Mouse (Mus musculus): Measurements from ENCODE around the gene Tmem19. TPM values are rescaled to one million over a fixed set of nuclear protein-coding genes. Genes with fewer than 3 reads are reported as not detected.

The Tmem19 gene
- polyA plus RNA-seq, 1 experiment from 2014 or later: 34.2 TPM

DNA sequence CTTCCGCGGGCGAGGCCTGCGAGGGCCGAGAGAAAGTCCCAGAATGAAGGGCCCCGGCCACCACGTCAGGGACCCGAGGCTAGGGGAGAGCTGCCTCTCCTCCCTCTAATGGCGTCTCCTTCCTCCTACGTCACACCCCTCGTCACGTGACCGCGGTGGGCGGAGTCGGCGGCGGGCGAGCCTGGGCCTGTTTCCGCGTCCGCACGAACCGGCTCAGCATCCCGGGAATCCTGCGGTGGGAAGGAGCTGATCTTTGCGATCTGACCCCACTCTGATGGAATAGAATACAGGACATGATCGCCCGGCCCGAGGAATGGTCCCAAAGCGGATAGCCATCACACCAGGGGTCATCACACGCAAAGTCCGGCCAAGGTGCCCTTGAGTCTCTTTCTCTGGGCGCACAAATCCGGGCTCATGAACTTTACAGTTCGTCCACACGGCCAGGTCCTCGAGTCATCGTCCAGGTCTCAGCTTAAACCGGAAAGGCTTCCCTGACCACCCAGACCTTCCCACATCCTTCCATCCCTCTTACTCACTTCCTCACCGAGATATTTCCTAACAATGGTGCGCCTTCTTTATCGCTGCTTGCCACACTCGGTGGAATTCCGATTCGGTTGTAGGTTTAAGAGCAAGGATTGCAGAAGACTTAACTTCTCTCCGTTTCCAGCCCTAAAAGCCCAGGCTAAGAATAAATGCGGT is 46.7 kb downstream of the Tmem19 start, which contains the start of gene Rab21:
Gene Rab21 (minus strand): TSS at position 122 of the 699 bp plus-strand sequence.
- no peaks in the 10 kb centered on the region for H3K27me3 ChIP-seq
- under 1% methylated on average over 44 of the region's 48 CpGs for WGBS
- H3K36me3 ChIP-seq: no peaks in the 10 kb centered on the region
- H3K9ac ChIP-seq: peak within 1 kb of the TSS; percentile 92
- peak within 1 kb of the TSS; percentile 96 for H3K27ac ChIP-seq
- no peaks in the 10 kb centered on the region for H3K9me3 ChIP-seq (replicated peaks)
- H3K4me3 ChIP-seq (replicated peaks): peak within 1 kb of the TSS; percentile 80
- ATAC-seq (replicated peaks; ENCODE audit: low FRiP score): peak; percentile 91
- H3K4me2 ChIP-seq: peak within 1 kb of the TSS; percentile 73
- peaks cover 42% of the 10 kb centered on the region for H3K4me1 ChIP-seq

DNA sequence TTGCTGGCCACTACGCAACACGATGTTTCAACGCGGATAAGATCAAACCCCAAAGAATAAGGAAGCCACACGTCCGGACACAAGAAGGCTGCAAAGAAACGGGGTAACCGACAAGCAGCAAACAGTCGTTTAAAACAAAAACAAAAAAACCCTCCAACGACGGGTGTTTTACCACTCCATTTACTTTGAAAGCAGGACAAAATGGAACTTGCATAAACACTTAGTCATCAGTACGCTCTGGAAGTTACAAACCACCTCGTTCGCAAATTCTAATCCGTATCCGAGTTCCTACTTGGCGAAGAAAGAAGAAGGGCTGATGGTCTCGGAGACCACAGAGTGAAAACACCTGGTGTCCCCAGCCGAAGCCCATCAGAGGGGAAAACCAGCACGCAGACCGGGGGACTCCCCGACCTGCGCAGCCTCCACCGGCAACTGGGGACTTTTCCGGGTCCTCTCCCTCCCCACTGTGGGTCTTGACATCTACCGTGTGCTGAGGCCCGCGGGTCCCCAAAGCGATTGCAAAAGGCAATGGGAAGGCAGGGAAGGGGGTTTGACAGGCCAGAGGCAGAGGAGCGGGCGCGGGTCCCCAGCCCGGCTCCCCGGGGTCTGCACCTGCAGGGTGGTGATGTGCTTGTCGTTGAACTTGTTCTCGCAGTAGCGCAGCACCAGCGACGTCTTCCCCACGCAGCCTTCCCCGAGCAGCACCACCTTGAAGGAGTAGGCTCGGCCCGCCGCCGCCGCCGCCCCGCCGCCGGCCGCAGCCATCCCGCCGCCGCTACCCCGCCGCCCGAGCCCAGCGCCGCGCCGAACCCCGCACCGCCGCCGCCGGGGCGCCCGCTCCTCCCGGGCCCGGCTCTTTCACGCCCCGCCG is 47.5 kb downstream of the Tmem19 start:
- peak overlapping the region; percentile 92 for H3K9ac ChIP-seq
- H3K27me3 ChIP-seq: no peaks in the 10 kb centered on the region
- peak overlapping the region; percentile 80 for H3K4me3 ChIP-seq (replicated peaks)
- H3K9me3 ChIP-seq (replicated peaks): no peaks in the 10 kb centered on the region
- peaks cover 42% of the 10 kb centered on the region for H3K4me1 ChIP-seq
- peak overlapping the region; percentile 73 for H3K4me2 ChIP-seq
- WGBS: under 1% methylated on average over 40 of the region's 73 CpGs
- H3K27ac ChIP-seq: peak overlapping the region; percentile 96
- no peaks in the 10 kb centered on the region for H3K36me3 ChIP-seq
- peak; percentile 52 for ATAC-seq (replicated peaks; ENCODE audit: low FRiP score)

DNA sequence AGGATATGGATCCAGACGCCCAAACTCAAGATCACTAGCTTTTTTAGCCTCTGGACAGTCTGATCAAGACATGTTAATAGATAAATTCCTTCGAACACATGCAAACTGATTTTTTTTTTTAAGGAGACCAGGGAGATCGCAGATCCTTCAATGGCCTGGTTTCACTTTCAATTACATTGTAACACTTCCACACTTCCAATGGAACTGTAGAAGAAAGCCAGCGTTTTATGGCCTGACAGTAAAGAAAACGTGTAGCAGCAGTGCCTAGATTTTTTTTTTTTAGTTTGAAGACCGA is 48.1 kb downstream of the Tmem19 start:
- no peak for ATAC-seq (replicated peaks; ENCODE audit: low FRiP score)
- H3K27me3 ChIP-seq: no peaks in the 10 kb centered on the region
- H3K27ac ChIP-seq: peak overlapping the region; percentile 82; the same call in 1 of the 2 replicates
- peak overlapping the region; percentile 73 for H3K4me2 ChIP-seq
- H3K9ac ChIP-seq: peak overlapping the region; percentile 92
- peak overlapping the region; percentile 80 for H3K4me3 ChIP-seq (replicated peaks)
- peaks cover 43% of the 10 kb centered on the region for H3K4me1 ChIP-seq
- no peaks in the 10 kb centered on the region for H3K9me3 ChIP-seq (replicated peaks)
- H3K36me3 ChIP-seq: no peaks in the 10 kb centered on the region
- 12% methylated on average over 6 of the region's 6 CpGs for WGBS

DNA sequence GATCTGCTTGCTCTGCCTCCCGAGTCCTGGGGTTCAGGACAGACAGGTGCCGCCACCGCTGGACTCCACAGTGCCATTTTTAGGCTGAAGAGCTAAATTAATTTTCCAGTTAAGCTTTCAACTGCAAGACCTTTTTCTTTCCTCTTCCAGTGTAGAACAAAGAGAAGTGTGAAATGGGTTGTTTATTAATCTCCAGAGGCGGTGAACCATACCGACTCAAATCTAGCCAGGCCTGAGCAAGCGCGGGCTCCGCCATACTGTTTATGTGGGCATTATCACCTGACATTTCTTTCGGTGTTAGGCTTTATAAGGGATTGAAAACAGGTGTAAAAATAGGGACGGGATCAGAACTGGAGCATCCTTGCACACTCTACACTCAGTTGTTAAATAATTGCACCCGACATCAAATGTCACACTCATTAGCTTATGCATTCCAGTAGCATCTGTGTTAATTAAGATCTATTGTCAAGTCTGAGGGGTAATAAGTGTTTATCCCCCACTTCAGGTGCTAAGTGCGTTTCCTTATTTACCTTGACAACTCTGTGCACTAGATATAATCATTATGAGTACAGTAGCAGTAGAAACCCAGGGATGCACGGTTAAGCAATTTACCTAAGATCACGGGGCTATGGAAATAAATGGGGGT is 48.5 kb downstream of the Tmem19 start:
- 0 out of 2 replicates have a peak, but pooled peaks have one; percentile 7 for ATAC-seq (replicated peaks; ENCODE audit: low FRiP score)
- H3K9me3 ChIP-seq (replicated peaks): no peaks in the 10 kb centered on the region
- H3K4me2 ChIP-seq: peak overlapping the region; percentile 73
- peaks cover 46% of the 10 kb centered on the region for H3K4me1 ChIP-seq
- 56% methylated on average over 14 of the region's 14 CpGs for WGBS
- peak overlapping the region; percentile 80 for H3K4me3 ChIP-seq (replicated peaks)
- H3K27me3 ChIP-seq: no peaks in the 10 kb centered on the region
- H3K9ac ChIP-seq: peak overlapping the region; percentile 92
- H3K36me3 ChIP-seq: no peaks in the 10 kb centered on the region
- peak overlapping the region; percentile 82 for H3K27ac ChIP-seq

DNA sequence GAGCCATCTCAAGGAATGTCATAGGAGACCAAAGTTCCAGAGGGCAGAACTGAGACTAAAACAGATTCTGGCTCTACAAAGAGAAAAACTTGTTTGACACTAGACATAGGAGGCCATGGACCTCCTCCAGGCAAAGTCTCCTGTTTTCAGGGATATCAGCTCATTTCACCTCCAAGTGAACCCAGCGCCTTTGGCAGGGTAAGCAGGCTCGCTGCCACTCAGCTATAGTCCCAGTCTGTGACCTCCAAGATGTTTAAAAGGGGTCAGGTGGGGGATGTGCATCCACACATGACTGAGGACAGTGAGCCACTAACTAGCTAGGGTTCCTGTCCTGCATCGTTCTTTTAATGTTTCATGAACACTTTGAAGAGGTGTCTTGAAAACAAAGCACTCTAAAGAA is 49.6 kb downstream of the Tmem19 start:
- Histone ChIP-seq H3K36me3 (no peaks in the 10 kb centered on the region), H3K9ac (no peak overlapping the region), H3K4me1 (peaks cover 48% of the 10 kb centered on the region), H3K9me3 (replicated peaks) (no peaks in the 10 kb centered on the region), H3K4me2 (peak overlapping the region; percentile 73), H3K27ac (peak overlapping the region; percentile 82), H3K4me3 (replicated peaks) (peak overlapping the region; percentile 80; the same call in 1 of the 2 replicates), H3K27me3 (no peaks in the 10 kb centered on the region)
- ATAC-seq (replicated peaks; ENCODE audit: low FRiP score): peak; percentile 24; the same call in 1 of the 2 replicates
- WGBS: 20% methylated on average over 3 of the region's 3 CpGs

DNA sequence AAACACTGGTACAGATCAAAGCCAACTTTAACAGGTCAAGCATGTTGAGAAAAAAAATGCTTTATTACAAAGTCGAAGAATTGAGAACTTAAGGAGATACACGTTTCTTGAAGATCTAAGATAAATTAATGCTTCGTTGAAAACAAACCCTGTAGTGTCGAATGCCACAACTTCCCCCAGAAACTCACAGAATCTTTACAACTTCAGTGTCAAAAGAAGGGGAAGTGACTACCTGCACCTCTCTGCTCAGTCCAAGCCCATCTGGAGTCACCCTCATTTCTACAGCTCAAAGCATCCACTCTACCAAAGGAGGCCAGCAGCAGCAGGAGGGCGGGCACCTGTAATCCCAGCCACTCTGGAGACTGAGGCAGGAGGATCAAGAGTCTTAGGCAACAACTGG is 50.1 kb downstream of the Tmem19 start:
- Histone ChIP-seq H3K4me1 (peaks cover 48% of the 10 kb centered on the region), H3K4me3 (replicated peaks) (no peak overlapping the region), H3K9me3 (replicated peaks) (no peaks in the 10 kb centered on the region), H3K4me2 (peak overlapping the region; percentile 73), H3K9ac (no peak overlapping the region), H3K27me3 (no peaks in the 10 kb centered on the region), H3K36me3 (no peaks in the 10 kb centered on the region), H3K27ac (peak overlapping the region; percentile 82)
- 62% methylated on average over 5 of the region's 5 CpGs for WGBS
- ATAC-seq (replicated peaks; ENCODE audit: low FRiP score): no peak

DNA sequence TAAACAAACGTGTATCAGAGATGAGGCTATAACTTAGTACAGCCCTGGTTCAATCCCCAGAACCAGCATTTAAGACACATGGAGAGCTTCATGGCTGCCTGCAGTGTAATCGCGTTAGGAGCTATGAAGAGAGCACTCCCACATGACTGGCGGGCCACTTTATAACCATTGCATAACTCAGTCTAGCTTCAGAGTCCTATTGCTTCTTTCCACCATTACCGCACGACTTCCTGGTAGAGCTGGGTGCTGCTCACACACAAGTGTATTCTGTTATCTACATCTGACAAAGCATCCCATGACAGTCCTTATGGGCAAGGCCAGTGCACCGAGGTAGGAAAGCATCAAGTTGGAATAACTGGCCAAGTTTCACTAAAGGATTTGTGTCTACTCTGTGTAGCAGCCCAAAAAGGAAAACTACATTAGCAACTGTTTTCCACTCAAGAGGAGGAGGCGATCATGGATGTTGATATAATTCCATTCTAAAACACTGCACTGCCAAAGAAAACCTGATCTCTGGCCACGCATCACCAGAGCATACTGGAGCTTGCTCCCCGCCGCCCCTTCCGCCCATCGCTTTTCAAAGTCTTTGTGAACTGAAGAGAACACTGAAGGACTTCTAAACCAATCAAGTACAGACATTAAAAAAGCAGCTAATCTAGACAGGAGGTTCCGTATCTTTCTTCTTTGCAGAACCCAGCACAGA is 50.9 kb downstream of the Tmem19 start:
- 79% methylated on average over 14 of the region's 14 CpGs for WGBS
- no peak for ATAC-seq (replicated peaks; ENCODE audit: low FRiP score)
- H3K4me2 ChIP-seq: no peak overlapping the region
- 0 out of 2 replicates have a peak overlapping the region, but pooled peaks have one; percentile 48 for H3K27ac ChIP-seq
- peaks cover 47% of the 10 kb centered on the region for H3K4me1 ChIP-seq
- no peaks in the 10 kb centered on the region for H3K27me3 ChIP-seq
- H3K36me3 ChIP-seq: no peaks in the 10 kb centered on the region
- no peak overlapping the region for H3K4me3 ChIP-seq (replicated peaks)
- H3K9ac ChIP-seq: no peak overlapping the region
- no peaks in the 10 kb centered on the region for H3K9me3 ChIP-seq (replicated peaks)

DNA sequence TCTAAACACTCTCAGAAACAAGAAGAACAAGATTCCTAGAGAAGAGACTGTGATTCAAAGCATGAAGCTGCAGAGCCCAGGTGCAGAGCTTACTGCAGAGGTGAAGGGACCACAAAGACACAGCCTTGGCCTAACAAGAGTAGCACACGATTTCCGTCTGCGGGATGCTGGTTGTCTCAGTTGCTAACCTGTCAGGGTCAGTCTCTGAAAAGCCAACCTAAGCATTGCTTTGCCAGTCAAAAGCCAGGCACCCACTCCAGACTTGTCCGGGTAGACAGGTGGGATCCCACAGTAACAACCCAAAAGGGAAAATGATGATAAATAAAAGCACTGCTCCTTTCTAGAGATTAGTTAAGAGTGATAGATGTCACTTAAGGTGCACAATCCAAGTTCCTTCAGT is 53.1 kb downstream of the Tmem19 start:
- H3K9me3 ChIP-seq (replicated peaks): no peaks in the 10 kb centered on the region
- no peak overlapping the region for H3K9ac ChIP-seq
- no peaks in the 10 kb centered on the region for H3K27me3 ChIP-seq
- H3K4me1 ChIP-seq: peaks cover 45% of the 10 kb centered on the region
- no peaks in the 10 kb centered on the region; the same call in 1 of the 2 replicates for H3K36me3 ChIP-seq
- H3K4me3 ChIP-seq (replicated peaks): no peak overlapping the region
- WGBS: 89% methylated on average over 4 of the region's 4 CpGs
- no peak overlapping the region for H3K27ac ChIP-seq
- H3K4me2 ChIP-seq: no peak overlapping the region
- ATAC-seq (replicated peaks; ENCODE audit: low FRiP score): no peak

DNA sequence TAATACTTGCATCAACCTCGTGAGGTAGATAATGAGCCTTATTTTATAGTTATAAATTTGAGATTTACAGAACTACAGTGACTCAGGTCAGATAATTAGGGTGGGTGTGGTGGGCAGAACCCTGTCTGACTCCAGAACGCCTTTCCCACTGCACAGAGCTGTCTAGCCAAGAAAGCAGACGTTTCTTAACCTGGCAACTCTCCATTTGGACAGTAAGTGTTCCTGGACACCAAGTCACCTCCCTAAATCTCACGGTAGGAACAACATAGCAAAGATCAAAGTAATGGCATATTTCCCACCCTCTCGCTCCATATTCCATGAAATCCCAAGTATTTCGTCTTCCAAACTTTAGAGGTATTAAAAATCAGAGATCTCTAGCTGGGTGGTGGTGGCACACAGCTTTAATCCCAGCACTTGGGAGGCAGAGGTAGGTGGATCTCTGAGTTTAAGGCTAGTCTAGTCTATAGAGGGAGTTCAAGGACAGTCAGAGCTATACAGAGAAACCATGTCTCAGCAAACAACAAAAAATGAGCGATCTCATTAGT is 54.9 kb downstream of the Tmem19 start:
- H3K4me2 ChIP-seq: no peak overlapping the region
- peaks cover 27% of the 10 kb centered on the region for H3K4me1 ChIP-seq
- H3K27ac ChIP-seq: no peak overlapping the region
- no peak overlapping the region for H3K4me3 ChIP-seq (replicated peaks)
- H3K27me3 ChIP-seq: no peaks in the 10 kb centered on the region
- no peak for ATAC-seq (replicated peaks; ENCODE audit: low FRiP score)
- WGBS: 74% methylated on average over 7 of the region's 7 CpGs
- H3K36me3 ChIP-seq: peaks cover 11% of the 10 kb centered on the region
- no peak overlapping the region for H3K9ac ChIP-seq
- H3K9me3 ChIP-seq (replicated peaks): no peaks in the 10 kb centered on the region

DNA sequence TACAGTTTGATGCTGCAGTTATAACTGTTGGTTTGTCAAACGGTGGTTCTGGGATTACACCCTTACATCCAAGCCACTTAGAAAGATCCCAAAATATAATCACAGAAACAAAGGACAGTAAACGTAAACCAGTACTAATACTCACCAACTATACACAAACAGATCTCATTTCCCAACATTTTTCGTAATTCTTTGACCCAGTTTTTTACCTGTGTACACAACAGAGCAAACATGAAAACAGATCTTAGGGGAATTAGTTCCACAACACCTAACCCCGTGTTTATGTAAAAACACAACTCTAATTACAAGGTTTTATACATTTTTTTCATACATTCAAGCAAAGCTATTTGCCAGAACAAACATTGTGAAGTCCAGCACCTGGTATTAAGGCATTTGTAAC is 63.6 kb downstream of the Tmem19 start:
- H3K9me3 ChIP-seq (replicated peaks): no peaks in the 10 kb centered on the region
- H3K4me3 ChIP-seq (replicated peaks): no peak overlapping the region
- H3K4me2 ChIP-seq: no peak overlapping the region
- H3K27me3 ChIP-seq: no peaks in the 10 kb centered on the region
- H3K9ac ChIP-seq: no peak overlapping the region
- no peak overlapping the region for H3K27ac ChIP-seq
- ATAC-seq (replicated peaks; ENCODE audit: low FRiP score): no peak
- H3K36me3 ChIP-seq: peaks cover 74% of the 10 kb centered on the region
- WGBS: 93% methylated on average over 4 of the region's 4 CpGs
- no peaks in the 10 kb centered on the region for H3K4me1 ChIP-seq

DNA sequence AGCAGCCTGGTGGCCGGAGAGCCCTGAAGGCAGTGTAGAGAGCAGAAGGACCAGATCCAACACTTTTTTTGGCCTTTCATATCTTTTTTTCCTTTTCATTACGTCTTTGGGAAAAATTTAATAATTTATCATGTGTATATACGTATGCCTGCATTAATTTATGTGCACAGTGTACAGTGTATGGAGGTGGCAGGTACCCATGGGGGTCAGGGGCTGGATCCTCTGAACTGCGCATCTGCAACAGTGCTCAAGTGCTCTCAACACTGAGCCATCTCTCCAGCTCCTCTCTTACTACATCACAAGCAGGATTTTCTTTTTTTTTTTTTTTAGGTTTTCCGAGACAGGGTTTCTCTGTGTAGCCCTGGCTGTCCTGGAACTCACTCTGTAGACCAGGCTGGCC is 64.7 kb downstream of the Tmem19 start:
- Histone ChIP-seq H3K9ac (no peak overlapping the region), H3K27ac (no peak overlapping the region), H3K4me1 (no peaks in the 10 kb centered on the region), H3K27me3 (no peaks in the 10 kb centered on the region), H3K4me3 (replicated peaks) (no peak overlapping the region), H3K36me3 (peaks cover 81% of the 10 kb centered on the region), H3K4me2 (no peak overlapping the region), H3K9me3 (replicated peaks) (no peaks in the 10 kb centered on the region)
- ATAC-seq (replicated peaks; ENCODE audit: low FRiP score): no peak
- WGBS: 84% methylated on average over 5 of the region's 5 CpGs

Measured in kidney, embryonic 15.5 days (tissue).